Mouse (Mus musculus) spleen, adult 2 months (tissue): ENCODE results near the gene Olfr826. TPM values are rescaled to one million over a fixed set of nuclear protein-coding genes. Genes with fewer than 3 reads are reported as not detected.

Source experiments
- DNase-seq, 2 experiments: peaks; one replicate each; pipeline versions ENCODE4 v3.0.0 to v3.0.0-alpha.2; 2012 to 2021; ENCODE audit warnings: low spot score in 2 of 2, low read depth in 1 of 2
- H3K27ac ChIP-seq: fragments of 200-500 bp; 2 replicates; pipeline ENCODE4 v1.5.1; 2012; ENCODE audit warnings: low read length, inconsistent platforms; ENCODE audit not compliant: insufficient read depth
- H3K27me3 ChIP-seq: fragments of 200-500 bp; 2 replicates; pipeline ENCODE4 v1.6.1; 2012; ENCODE audit warnings: mild to moderate bottlenecking, moderate library complexity, low read length, inconsistent platforms; ENCODE audit not compliant: control insufficient read depth, insufficient read depth
- H3K36me3 ChIP-seq: fragments of 200-500 bp; 2 replicates; pipeline ENCODE4 v1.6.1; 2012; ENCODE audit warnings: mild to moderate bottlenecking, low read length, inconsistent platforms; ENCODE audit not compliant: control insufficient read depth, insufficient read depth
- H3K4me1 ChIP-seq: fragments of 200-500 bp; 2 replicates; pipeline ENCODE4 v1.6.1; 2011; ENCODE audit warnings: inconsistent platforms; ENCODE audit not compliant: control insufficient read depth, insufficient read depth, insufficient read length
- H3K4me3 ChIP-seq: fragments of 200-500 bp; 2 replicates; pipeline ENCODE4 v1.5.1; 2011; ENCODE audit warnings: mild to moderate bottlenecking, inconsistent platforms; ENCODE audit not compliant: insufficient read depth, insufficient read length; ENCODE audit errors: extremely low read depth
- CTCF ChIP-seq: fragments of 200-500 bp; IDR thresholded peaks from 2 replicates; pipeline ENCODE4 v1.5.1; 2011; ENCODE audit warnings: mild to moderate bottlenecking, inconsistent platforms; ENCODE audit not compliant: insufficient read depth, insufficient read length, insufficient replicate concordance; ENCODE audit errors: extremely low read depth
- POLR2A ChIP-seq: fragments of 200-500 bp; IDR thresholded peaks from 2 replicates; pipeline ENCODE4 v1.6.1; 2011; ENCODE audit warnings: low read depth, low read length, inconsistent platforms
- WGBS: fragments of 180-500 bp; shearing (Covaris S2); methylation state at CpG from one replicate; pipeline ENCODE4 v1.1.7; 2018; 5-methylcytosine and 5-hydroxymethylcytosine counted together
- polyA plus RNA-seq: library from polyadenylated mRNA; depleted of rRNA; stranded (reverse); fragments of >200 nt; gene quantifications from 2 replicates; pipeline ENCODE4 v1.2.3, GENCODE M21; 2012; rRNA removed

The Olfr826 gene
- not detected in 2 replicates for polyA plus RNA-seq

- Histone ChIP-seq H3K27me3 (no peaks in the 10 kb centered on the region), H3K4me3 (no peak within 1 kb of the TSS), H3K4me1 (no peaks in the 10 kb centered on the region), H3K27ac (no peak within 1 kb of the TSS), H3K36me3 (no peaks in the 10 kb centered on the region)
- no peak for DNase-seq
- 78% methylated on average over 1 of the region's 1 CpGs for WGBS
- TF ChIP-seq POLR2A (no peak), CTCF (no peak)
Observed at GRCm38 (mm10) chr10:130184086-130184485, at the start of gene Olfr826. Olfr826 (minus strand) TSS chr10:130184186.

DNA sequence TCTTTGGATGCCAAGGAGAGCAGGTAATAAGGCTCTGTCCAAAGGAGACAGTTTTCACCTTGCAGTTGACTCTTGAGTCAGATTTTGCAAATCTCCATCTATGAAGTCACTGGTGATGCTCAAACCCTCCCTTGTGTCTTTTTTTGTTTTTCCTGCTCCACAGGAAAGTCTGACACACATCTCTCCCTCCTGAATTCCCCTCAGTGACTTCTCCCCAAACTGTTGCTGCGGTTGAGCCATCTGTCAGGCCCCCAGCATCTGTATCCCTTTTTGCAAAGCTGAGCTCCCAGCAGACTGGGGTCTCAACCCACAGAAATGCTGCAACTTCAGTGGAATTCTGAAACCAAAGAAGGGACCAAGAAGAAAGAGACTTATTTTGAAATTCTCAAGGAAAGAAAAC lies 48.1 kb upstream of the Olfr826 start:
- TF ChIP-seq POLR2A, result no peak
- TF ChIP-seq CTCF, result no peak
- DNase-seq, result no peak
- no peaks in the 10 kb centered on the region for H3K36me3 ChIP-seq
- H3K27ac ChIP-seq, result no peak overlapping the region
- no peaks in the 10 kb centered on the region for H3K4me1 ChIP-seq
- no peaks in the 10 kb centered on the region for H3K27me3 ChIP-seq
- 67% methylated on average over 1 of the region's 1 CpGs for WGBS
- no peak overlapping the region for H3K4me3 ChIP-seq

- Histone ChIP-seq H3K4me1 (no peaks in the 10 kb centered on the region), H3K27me3 (no peaks in the 10 kb centered on the region), H3K27ac (no peak overlapping the region), H3K36me3 (no peaks in the 10 kb centered on the region), H3K4me3 (no peak overlapping the region)
- DNase-seq, result no peak
- 82% methylated on average over 5 of the region's 5 CpGs for WGBS
- TF ChIP-seq POLR2A (no peak), CTCF (no peak)
Observed at GRCm38 (mm10) chr10:130229584-130229983, 45.6 kb upstream of the Olfr826 start.

- no peak overlapping the region for H3K4me3 ChIP-seq
- DNase-seq, result peak; percentile 10 to 17
- TF ChIP-seq POLR2A (no peak), CTCF (peak; percentile 67; the same call in 1 of the 2 replicates)
- 0% methylated on average over 1 of the region's 1 CpGs for WGBS
- no peaks in the 10 kb centered on the region for H3K27me3 ChIP-seq
- no peaks in the 10 kb centered on the region for H3K4me1 ChIP-seq
- H3K36me3 ChIP-seq, result no peaks in the 10 kb centered on the region
- H3K27ac ChIP-seq, result no peak overlapping the region
Observed at GRCm38 (mm10) chr10:130228246-130228645, 44.3 kb upstream of the Olfr826 start.

GRCm38 (mm10) chr10:130225034-130225433 lies 41.0 kb upstream of the Olfr826 start:
- no peak for TF ChIP-seq POLR2A
- TF ChIP-seq CTCF, result no peak
- Histone ChIP-seq H3K4me3 (no peak overlapping the region), H3K27ac (no peak overlapping the region), H3K4me1 (no peaks in the 10 kb centered on the region), H3K36me3 (no peaks in the 10 kb centered on the region), H3K27me3 (no peaks in the 10 kb centered on the region)
- WGBS, result 81% methylated on average over 3 of the region's 3 CpGs
- DNase-seq, result no peak

GRCm38 (mm10) chr10:130214303-130214702 lies 30.3 kb upstream of the Olfr826 start, which contains the start of gene Olfr827:
Olfr827 (minus strand) TSS chr10:130214403.
- no peaks in the 10 kb centered on the region for H3K27me3 ChIP-seq
- no peak within 1 kb of the TSS for H3K4me3 ChIP-seq
- WGBS, result 83% methylated on average over 1 of the region's 1 CpGs
- H3K4me1 ChIP-seq, result no peaks in the 10 kb centered on the region
- H3K36me3 ChIP-seq, result no peaks in the 10 kb centered on the region
- H3K27ac ChIP-seq, result no peak within 1 kb of the TSS
- TF ChIP-seq CTCF (no peak), POLR2A (no peak)
- no peak for DNase-seq

DNA sequence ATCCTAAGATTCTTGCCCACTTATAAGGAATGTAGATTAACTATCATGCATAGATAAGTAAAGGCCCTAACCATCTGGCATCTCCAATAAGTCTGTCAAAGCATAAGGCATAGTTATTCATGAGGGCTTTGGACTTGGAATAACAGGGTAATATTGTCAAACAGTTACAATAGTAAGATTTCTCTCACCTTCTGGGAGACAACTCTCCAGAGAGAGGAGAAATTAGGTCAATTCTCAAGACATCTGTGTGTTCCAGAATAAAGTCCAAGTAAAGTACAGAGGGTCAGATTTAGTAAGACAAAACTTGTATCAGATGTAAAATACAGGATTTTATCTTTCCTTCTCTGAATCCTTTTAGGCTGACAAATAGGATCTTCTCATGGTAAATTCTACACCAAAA lies 17.3 kb downstream of the Olfr826 start, which contains the start of gene Olfr825:
Gene Olfr825, minus strand, starts transcription at position 101 of the 400 bp plus-strand sequence.
- Histone ChIP-seq H3K4me1 (no peaks in the 10 kb centered on the region), H3K4me3 (no peak within 1 kb of the TSS), H3K27ac (no peak within 1 kb of the TSS), H3K36me3 (no peaks in the 10 kb centered on the region), H3K27me3 (no peaks in the 10 kb centered on the region)
- TF ChIP-seq CTCF, result no peak
- no peak for TF ChIP-seq POLR2A
- DNase-seq, result no peak
